Mouse (Mus musculus): Measurements from ENCODE around the gene Tmem221.

The Tmem221 gene

DNA sequence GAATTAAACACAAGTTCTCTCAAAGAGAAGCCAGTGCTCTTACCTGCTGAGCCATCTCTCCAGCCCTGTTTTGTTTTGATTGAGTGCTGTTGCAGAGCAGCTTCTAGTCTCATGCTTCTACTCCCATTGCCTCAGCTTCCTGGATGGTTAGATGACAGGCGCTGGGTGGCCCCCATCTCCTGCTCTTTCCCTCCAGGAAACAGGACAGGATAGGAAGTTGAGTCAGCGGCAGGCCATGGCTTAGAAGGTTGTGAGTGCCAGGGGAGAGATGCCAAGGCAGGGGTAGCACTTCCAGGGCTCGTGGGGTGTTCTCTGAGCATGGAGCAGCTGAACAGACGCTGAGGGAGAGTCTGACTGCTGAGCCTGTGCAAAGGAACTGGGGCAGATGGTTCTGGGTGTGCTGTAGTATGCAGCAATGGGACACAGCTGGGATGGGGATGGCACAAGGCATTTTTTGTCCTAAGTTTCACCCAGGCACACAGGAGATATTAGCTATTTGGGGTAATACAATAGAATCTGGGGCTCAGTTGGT lies 19.3 kb upstream of the Tmem221 start:
- DNase-seq (ENCODE audit: low spot score): no peak

DNA sequence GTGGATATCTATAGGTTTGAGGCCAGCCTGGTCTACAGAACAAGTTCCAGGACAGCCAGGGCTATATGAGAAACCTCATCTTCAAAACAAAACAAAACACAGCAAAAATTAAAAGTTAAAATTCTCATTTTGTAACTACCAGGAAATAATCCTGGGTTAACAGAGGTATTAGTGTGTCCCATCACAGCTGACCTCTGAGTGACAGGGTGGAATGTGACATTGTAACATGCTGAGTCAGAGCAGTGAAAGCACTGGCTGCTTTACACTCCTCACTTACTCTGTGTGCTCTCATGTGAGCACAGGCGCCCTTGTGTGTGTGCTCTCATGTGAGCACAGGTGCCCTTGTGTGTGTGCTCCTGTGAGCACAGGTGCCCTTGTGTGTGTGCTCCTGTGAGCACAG lies 16.3 kb upstream of the Tmem221 start:
- DNase-seq (ENCODE audit: low spot score): no peak

DNA sequence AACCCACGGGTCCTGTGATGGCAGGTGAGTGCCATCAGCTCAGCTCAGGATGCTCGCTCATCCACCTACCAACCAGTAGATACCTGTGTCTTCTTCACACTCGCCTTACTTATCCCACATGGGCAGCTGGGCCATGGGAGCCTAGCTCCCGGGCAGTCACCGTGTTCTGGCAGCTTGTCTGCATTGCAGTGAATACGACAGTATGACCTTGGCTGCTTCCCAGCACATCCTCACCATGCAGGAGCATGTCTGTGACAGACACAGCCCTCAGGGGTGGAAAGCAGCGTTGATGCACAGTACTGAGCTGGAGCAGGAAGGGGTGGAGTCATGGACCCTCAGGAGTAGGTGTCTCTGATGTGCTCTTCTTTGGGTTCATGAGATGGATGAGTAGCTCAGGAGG lies 15.8 kb upstream of the Tmem221 start:
- no peak for DNase-seq (ENCODE audit: low spot score)

DNA sequence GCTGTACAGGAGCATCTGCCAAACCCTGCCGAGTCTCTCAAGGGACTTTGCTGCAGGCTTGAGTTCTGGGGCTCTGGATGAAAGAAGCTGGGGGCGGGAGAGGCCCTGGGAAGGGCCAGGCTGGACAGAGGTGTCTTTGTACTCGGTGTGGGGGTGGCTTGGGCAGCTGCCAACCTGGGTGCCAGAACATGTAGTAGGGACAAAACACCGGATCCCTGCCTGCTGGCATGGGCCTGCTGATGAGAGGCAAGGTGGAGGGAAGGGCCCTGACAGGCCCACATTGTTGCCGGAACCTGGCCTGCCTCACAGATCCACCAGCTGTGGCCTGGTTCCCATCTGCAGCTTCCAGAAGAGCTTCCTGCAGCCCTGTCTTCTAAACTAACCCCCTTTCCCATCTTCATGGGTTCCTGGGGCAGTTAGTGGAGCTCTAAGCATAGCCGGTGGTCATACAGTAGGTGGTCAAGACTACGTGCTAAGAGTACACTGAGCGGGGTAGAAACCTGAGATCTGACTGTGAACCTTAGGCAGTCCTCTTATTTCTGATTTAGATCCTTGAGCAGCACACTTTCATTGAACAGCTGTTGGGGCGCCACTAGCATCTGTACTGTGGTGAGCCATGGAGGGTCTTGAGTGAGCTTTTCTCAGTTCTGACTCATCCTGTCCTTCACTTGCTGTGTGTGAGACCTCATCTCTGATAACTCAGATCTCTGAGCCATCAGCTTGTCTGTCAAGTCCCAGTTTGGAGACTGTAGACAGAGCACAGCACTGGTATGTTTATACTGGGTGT lies 14.4 kb upstream of the Tmem221 start:
- DNase-seq (ENCODE audit: low spot score): no peak

DNA sequence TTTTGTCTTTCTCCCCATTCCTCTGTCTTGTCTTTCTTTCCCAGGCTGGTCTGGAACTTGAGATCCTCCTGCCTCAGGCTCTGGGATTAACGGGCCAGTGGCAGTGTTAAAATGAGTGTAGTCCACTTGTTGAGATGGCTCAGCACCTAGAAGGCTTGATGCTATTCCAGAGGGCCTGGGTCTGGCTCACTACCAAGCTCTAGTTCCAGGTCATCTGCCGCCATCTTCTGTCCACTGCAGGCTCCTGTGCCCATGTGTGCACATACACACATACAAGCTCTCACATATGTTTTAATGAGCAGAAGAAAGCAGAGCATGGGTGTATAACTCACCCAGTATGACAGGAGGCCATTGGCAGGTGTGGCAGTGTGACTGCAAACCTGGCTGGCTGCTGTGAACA lies 13.4 kb upstream of the Tmem221 start:
- DNase-seq (ENCODE audit: low spot score): no peak

DNA sequence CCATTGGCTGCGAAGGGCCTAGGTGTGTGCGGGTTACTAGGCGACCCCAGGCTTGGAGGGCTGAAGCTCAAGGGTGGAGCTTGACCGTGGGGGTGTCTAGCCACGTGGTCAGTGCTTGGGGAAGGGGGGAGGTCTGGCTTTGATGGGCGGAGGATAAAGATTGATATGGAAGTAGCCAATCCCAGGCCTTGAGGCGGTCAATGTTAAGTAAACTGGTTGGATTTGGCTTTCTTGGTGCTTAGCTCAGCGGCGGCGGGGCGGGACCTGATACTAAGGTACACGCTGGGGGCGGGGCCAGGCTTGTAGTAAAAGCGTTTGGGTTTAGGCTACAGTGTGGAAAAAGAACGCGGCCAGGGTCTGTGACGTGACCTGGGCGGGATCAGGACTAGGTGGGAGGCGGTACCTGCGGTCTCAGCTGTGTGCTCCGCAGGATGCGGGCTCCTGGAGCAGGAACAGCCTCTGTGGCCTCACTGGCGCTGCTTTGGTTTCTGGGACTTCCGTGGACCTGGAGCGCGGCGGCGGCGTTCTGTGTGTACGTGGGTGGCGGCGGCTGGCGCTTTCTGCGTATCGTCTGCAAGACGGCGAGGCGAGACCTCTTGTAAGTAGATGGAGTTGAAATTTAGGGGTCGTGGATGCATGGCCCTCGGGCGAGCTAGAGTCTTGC lies 11.8 kb upstream of the Tmem221 start:
- DNase-seq (ENCODE audit: low spot score): peak; percentile 92

DNA sequence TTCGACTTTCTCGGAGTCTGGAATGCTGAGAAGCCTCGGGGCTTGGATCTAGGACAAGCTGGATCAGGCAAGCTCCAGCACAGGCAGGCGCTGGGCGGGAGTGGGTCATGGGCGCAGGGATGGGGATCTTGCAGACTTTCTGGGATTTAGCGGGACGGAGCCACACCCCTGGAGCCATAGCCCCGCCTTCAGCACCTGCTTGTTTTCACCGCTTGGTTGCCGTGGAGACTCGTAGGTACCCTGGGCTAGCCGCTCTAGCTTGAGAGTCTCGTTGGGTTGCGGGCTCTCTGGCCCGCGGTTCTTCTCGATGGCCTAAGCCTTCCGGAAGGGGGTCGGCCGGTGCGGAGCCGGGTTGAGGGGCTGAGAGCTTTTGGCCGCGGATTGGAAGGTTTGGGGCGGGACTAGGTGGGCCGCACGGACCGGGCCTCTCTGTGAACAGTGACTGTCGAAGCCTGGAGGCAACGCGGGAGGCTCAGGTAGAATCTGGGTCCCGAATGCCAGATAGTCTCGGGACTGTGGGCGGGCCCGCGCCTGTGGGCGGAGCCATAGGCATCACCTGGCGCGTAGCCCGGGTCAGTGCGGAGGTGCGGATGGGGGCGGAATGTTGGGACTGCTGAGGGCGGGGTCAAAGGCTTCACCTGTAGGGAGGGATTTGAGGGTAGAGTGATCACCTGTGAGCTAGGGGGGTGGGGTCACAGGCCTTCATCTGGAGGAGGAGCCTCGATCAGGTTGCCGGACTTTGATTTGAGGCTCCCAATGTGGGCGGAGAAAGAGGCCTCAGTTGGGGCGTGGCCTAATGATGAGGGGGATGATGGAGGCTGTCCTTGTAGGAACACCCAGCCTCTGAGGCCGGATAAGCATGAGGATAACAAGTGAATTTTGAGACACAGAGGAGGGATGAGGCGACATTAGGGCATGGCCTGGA lies 11.0 kb upstream of the Tmem221 start:
- peak; percentile 53 for DNase-seq (ENCODE audit: low spot score)

DNA sequence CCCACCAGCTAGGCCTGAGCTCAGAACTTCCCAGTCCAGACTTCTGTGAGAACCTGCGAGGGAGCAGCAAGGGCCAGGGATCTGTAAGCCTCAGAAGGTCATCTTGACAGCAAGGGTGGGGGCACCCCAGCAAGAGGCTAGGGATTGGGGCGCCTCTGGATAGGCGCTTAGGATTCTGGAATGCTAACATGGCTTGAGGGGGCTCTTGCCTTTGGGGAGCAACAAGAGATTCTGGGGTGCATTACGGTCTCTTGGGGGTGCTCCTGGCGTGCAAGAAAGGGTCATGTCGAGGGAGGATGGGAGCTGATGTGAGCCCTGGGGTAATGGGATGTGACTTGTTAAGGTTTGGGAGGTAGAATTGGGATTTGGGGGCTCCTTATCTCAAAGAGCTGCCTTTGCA lies 10.3 kb upstream of the Tmem221 start:
- DNase-seq (ENCODE audit: low spot score): no peak

DNA sequence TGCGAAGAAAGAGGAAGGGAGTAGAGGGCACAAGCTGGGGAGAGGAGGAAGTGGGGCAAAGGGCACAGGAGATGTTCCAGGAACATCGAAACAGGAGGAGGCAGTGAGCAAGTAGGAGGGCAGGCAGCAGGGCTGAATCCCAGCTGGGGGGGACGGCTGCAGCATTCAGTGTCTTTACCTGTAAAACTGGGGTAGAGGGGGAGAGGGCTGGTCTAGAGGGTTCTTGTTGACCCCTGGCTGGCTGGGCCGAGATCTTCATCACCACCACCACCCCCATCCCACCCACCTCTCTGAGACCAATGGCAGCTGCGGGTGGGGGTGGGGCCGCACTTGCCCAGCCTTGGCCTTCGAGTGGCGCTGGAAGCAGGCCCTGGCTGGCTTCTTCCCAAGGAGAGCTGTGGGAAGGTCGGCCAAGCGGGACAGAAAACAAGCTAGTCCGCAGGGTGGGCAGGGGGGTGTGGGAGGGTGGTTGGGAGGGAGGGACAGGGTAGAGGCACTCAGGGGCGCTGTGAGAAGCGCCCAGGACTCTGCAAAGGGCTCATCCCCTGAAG lies 9.8 kb upstream of the Tmem221 start, which contains the start of gene Slc27a1:
Slc27a1 (plus strand) TSS at position 496 of the 551 bp plus-strand sequence.
- DNase-seq (ENCODE audit: low spot score): no peak

DNA sequence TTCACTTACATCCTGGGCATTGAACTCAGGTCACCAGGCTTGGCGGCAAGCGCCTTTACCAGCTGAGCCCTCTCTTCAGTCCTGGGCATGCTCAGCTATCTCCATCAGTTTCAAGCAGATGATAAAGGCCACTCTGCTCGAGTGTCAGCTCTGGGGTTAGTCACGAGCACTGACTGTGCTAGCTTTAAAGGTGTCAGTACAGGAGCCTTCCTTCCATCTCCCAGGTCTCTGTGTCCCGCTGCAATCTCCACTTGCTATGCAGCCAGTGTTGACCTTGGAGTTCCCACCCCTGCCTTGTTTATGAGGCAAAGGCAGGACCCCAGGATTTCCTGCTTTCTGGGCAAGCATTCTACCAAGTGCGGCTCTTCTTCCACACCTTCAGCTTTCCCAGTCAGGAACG lies 8.9 kb upstream of the Tmem221 start:
- no peak for DNase-seq (ENCODE audit: low spot score)

DNA sequence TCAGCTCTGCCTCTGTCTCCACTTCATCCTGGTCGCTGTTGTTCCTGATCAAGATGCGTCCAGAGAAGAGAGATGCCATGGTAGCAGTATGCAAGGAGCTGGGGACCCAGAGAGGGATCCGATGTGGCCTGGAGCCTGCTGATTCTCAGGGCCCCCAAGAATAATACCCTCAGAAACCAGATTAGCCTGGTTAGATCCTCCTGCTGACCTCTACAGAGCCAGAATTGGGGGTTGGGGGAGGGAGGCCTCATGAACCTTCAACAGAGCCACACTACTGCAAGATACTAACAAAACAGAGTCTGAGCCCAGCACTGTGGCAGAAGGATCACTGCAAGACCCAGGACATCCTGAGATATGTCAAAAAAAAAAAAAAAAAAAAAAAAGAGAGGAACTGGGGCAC lies 7.8 kb upstream of the Tmem221 start, which contains the start of gene Nxnl1:
Nxnl1 (minus strand) TSS at position 101 of the 400 bp plus-strand sequence.
- no peak for DNase-seq (ENCODE audit: low spot score)

DNA sequence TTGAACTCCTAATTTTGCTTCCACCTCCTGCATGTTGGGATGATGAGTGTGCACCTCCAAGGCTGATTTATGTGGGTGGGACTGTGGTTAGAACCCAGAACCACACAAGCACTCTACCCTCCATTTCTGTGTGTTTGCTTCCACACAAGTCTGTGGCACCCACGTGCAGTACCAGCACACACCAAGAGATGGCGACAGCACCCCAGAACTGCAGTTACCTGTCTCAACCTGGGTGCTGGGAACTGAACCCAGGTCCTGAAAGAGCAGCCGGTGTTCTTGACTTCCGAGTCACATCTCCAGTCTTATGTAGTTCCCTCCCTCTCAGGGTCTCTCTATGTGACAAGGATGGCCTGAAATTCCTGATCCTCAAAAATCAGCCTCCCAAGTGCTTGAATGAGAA lies 5.3 kb upstream of the Tmem221 start:
- DNase-seq (ENCODE audit: low spot score): no peak

DNA sequence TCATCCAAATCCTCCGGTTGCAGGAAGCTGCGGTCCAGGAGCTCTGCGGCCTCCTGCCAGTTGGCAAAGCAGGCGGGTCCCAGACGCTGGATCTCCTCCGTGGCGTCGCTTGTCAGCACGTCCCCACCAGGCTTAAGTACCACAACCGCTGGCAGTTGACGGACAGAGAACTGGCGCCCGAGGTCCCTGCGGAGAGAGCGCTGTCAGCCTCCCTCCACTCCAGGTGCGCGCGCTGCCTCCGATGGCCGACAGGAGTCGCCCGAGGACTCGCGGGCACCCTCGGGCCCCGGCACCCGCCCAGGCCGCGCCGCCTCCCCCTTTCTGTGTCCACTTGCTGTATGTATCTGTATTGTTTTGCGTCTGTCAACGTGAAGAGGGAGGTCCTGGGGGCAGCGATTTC lies 4.1 kb upstream of the Tmem221 start:
- DNase-seq (ENCODE audit: low spot score): peak; percentile 73

DNA sequence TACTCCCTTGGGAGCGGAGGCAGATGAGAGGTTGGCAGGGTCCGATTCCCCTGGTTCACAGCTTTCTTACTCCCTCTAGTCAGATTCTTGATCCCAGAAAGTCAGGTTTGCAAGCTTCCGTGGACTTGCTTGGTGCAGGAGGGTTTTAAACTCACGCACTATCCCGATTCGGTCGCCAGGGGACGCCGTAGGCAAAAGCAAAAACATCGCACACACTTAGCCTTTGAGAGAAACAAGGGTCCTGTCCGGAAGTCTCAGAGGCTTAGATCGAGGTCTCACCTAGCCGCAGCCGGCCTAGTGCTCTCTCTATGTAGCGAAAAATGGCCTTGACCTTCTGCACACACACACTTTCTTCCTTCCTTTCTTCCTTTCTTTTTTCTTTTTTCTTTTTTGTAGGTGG lies 2.7 kb upstream of the Tmem221 start:
- peak; percentile 64 for DNase-seq (ENCODE audit: low spot score)

DNA sequence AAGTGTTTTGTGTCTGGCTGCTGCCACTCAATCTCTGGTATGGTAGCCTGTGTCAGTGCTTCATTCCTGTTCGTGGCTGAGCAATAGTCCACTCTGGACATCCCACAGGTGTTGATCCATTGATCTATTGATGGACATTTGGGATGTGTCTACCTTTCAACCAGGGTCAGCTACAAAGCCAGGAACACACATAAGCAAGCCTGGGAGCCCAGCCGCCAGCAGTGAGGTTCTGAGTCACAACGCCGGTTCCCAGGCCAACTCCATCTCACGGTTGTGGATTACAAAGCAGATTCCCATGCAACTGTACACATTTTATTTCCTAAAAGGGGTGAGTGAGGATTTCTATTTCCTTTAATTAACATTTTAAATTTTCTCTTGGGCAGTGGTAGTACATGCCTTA lies 2.1 kb upstream of the Tmem221 start:
- DNase-seq (ENCODE audit: low spot score): no peak

DNA sequence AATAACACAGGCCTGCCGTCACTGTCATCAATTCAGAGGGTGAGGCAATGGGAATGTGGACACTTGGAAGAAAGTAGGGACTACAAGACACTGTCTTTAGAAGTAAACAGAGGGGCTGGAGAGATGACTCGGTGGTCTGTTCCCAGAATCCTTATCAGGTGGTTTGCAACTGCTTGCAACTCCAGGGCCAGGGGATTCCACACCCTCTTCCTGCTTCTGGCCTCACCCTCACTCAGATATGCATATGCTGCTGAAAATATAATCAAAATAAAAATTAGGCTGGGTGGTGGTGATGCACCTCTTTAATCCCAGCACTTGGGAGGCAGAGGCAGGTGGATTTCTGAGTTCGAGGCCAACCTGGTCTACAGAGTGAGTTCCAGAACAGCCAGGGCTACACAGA lies 1.4 kb upstream of the Tmem221 start:
- DNase-seq (ENCODE audit: low spot score): no peak

DNA sequence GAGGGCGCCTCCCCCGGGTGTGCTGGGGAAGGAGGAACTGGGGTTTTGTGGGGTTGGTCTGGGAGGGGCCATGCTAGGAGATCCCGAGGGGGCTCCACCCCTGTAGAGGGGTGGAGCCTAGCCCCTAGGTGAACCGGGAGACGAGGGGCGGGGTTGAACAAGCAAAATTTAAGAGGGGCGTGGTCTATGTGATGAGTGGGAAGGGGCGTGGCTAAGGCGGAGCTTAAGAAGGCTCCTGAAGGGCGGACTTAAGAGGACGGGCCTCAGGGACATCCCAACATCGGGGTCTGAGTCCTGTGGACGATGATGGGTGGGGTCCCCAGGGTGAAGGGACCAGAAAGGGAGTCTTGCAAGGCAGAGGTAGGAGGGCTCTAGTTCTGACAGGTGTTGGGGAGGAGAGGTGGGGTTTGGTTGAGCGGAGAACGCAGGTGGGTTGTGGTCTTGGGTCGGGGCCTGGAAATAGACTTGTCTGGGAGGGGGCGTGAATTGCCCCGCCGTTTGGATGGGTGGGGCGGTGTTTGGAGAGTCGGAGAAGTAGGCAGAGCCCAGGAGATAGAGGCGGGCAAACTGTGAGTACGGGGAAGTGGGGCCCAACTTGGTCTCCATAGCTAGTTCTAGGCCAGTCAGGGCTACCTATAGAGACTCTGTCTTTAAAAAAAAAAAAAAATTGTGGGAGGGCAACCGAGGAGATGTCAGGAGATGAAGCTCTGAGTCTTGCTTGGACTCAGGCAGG lies 453 bp upstream of the Tmem221 start:
- DNase-seq (ENCODE audit: low spot score): peak; percentile 58

DNA sequence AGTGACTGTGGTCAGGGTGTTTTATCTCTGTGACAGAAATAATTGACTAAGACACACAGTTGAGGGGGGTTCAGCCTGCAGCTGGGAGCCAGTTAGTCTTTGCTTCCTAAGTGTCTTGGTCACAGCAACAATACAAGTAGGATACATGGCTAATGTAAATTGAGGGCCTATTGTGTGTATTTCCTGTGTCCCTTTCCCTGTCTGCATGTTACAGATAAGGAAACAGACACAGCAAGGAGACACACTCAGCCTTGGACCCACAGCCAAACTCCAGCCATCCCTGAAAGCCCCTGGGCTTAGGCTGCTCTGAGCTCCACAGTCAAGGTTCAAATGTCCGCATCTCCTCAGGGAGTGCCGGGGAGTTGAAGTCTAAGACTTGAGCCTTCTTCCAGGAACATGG lies 4.0 kb downstream of the Tmem221 start:
- DNase-seq (ENCODE audit: low spot score): no peak

DNA sequence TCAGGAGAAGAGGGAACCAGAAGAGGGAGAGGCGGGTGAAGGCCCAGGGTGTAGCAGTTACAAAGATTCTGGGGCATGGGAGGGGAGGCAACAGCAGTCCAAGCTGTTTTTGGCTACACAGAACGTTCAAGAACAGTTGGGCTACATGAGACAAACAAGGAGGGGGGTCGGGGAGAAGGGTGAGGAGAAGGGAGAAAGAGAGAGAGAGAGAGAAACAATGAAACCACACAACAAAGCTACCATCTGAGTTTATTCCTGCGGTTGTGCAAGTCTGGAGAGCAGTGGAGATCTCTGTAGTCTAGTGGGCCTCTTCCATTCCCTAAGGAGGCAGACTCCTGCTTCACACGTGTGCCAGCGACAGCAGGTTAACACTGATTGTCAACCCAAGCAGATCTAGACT lies 4.7 kb downstream of the Tmem221 start:
- DNase-seq (ENCODE audit: low spot score): no peak

DNA sequence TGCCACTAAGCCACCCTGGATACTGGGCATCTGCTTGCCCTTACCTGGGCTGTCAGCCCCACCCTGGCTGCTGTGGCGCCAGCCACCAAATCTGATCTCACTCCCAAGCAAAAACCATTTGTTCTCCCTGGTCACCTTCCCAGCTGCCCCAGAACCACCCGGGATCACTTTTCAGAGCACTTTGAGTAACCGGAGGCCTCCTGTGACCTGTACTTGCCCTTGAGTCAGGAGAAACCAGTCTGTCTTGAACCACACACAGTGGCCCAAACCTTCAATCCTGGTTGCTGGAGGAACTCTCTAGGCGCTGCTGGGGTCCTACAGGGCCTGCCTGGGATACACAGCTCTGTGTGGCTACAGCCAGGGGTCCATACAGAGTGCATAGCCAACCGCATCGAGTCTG lies 5.9 kb downstream of the Tmem221 start:
- DNase-seq (ENCODE audit: low spot score): no peak

DNA sequence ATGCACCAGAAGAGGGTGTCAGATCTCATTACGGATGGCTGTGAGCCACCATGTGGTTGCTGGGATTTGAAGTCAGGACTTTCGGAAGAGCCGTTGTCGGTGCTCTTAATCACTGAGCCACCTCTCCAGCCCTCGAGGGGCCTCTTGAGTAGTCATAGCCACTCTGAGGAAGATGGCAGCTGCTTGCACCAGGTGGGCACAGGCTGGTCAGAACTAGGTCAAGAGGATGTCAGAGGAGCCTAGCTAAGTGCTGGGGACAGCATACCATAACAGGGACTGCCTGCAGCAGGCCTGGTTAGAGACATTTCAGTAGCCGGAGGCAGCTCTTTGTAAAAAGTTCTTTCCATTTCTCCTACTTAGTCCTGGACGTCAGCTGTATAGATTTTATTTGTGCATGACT lies 7.9 kb downstream of the Tmem221 start:
- no peak for DNase-seq (ENCODE audit: low spot score)
